Mouse (Mus musculus): ENCODE data around the gene Tcstv3. TPM values are rescaled to one million over a fixed set of nuclear protein-coding genes. Genes with fewer than 3 reads are reported as not detected.
A peak's percentile ranks its signal among the peaks of the same experiment; 100 is the strongest.
"Not testable (repeated sequence)": the region's sequence is repeated elsewhere in the genome, so short reads cannot be mapped to it uniquely, and the experiment has no call there.

Gene Tcstv3
- polyA plus RNA-seq (2012; rRNA removed) = not detected in 2 replicates

GRCm38 (mm10) chr13:120316578-120316977 is at the start of gene Tcstv3:
Gene Tcstv3, plus strand, starts transcription at chr13:120316878.
- not testable (repeated sequence) for H3K4me1 ChIP-seq (ENCODE audit: control insufficient read depth, insufficient read depth, insufficient read length, low read length); H3K27ac ChIP-seq (ENCODE audit: insufficient read depth, low read depth, low read length); H3K4me3 ChIP-seq (ENCODE audit: low read depth, low read length); H3K27me3 ChIP-seq (ENCODE audit: control insufficient read depth, insufficient read depth, low read length); H3K36me3 ChIP-seq (ENCODE audit: control insufficient read depth, insufficient read depth, low read length)
- 50% methylated on average over 3 of the region's 3 CpGs for WGBS

GRCm38 (mm10) chr13:120277837-120278236 is 38.8 kb upstream of the Tcstv3 start:
- not testable (repeated sequence) for H3K27me3 ChIP-seq (ENCODE audit: control insufficient read depth, insufficient read depth, low read length); H3K4me3 ChIP-seq (ENCODE audit: low read depth, low read length); H3K36me3 ChIP-seq (ENCODE audit: control insufficient read depth, insufficient read depth, low read length); H3K4me1 ChIP-seq (ENCODE audit: control insufficient read depth, insufficient read depth, insufficient read length, low read length); H3K27ac ChIP-seq (ENCODE audit: insufficient read depth, low read depth, low read length)
- WGBS = 20% methylated on average over 2 of the region's 2 CpGs

- Histone ChIP-seq H3K27me3 (ENCODE audit: control insufficient read depth, insufficient read depth, low read length) (no peaks in the 10 kb centered on the region), H3K27ac (ENCODE audit: insufficient read depth, low read depth, low read length) (no peak overlapping the region), H3K36me3 (ENCODE audit: control insufficient read depth, insufficient read depth, low read length) (no peaks in the 10 kb centered on the region), H3K4me1 (ENCODE audit: control insufficient read depth, insufficient read depth, insufficient read length, low read length) (no peaks in the 10 kb centered on the region), H3K4me3 (ENCODE audit: low read depth, low read length) (no peak overlapping the region)
- TF ChIP-seq POLR2A (IDR thresholded peaks at IDR 0.05; ENCODE audit: low read depth, low read length) (no peak), CTCF (IDR thresholded peaks at IDR 0.05; ENCODE audit: extremely low read depth, insufficient read length, insufficient replicate concordance, low read depth, low read length) (no peak)
- 84% methylated on average over 9 of the region's 9 CpGs for WGBS
Observed at GRCm38 (mm10) chr13:120278784-120279183, 37.9 kb upstream of the Tcstv3 start.

- WGBS = 35% methylated on average over 1 of the region's 1 CpGs
- no peaks in the 10 kb centered on the region for H3K36me3 ChIP-seq (ENCODE audit: control insufficient read depth, insufficient read depth, low read length)
- H3K27me3 ChIP-seq (ENCODE audit: control insufficient read depth, insufficient read depth, low read length) = no peaks in the 10 kb centered on the region
- no peak overlapping the region for H3K4me3 ChIP-seq (ENCODE audit: low read depth, low read length)
- no peaks in the 10 kb centered on the region for H3K4me1 ChIP-seq (ENCODE audit: control insufficient read depth, insufficient read depth, insufficient read length, low read length)
- TF ChIP-seq CTCF (IDR thresholded peaks at IDR 0.05; ENCODE audit: extremely low read depth, insufficient read length, insufficient replicate concordance, low read depth, low read length) = no peak
- no peak for TF ChIP-seq POLR2A (IDR thresholded peaks at IDR 0.05; ENCODE audit: low read depth, low read length)
- peak overlapping the region; percentile 59 for H3K27ac ChIP-seq (ENCODE audit: insufficient read depth, low read depth, low read length)
Observed at GRCm38 (mm10) chr13:120299324-120299894, 17.3 kb upstream of the Tcstv3 start.

GRCm38 (mm10) chr13:120299991-120300442 is 16.7 kb upstream of the Tcstv3 start, which contains the start of gene BC147527:
Gene BC147527, plus strand, starts transcription at chr13:120300392.
- H3K36me3 ChIP-seq (ENCODE audit: control insufficient read depth, insufficient read depth, low read length) = no peaks in the 10 kb centered on the region
- WGBS = 28% methylated on average over 2 of the region's 2 CpGs
- peak within 1 kb of the TSS; percentile 24 for H3K4me3 ChIP-seq (ENCODE audit: low read depth, low read length)
- no peaks in the 10 kb centered on the region for H3K4me1 ChIP-seq (ENCODE audit: control insufficient read depth, insufficient read depth, insufficient read length, low read length)
- TF ChIP-seq CTCF (IDR thresholded peaks at IDR 0.05; ENCODE audit: extremely low read depth, insufficient read length, insufficient replicate concordance, low read depth, low read length) = no peak
- TF ChIP-seq POLR2A (IDR thresholded peaks at IDR 0.05; ENCODE audit: low read depth, low read length) = no peak
- H3K27ac ChIP-seq (ENCODE audit: insufficient read depth, low read depth, low read length) = peak within 1 kb of the TSS; percentile 85
- no peaks in the 10 kb centered on the region for H3K27me3 ChIP-seq (ENCODE audit: control insufficient read depth, insufficient read depth, low read length)

- H3K27me3 ChIP-seq (ENCODE audit: control insufficient read depth, insufficient read depth, low read length) = no peaks in the 10 kb centered on the region
- H3K36me3 ChIP-seq (ENCODE audit: control insufficient read depth, insufficient read depth, low read length) = no peaks in the 10 kb centered on the region
- no peaks in the 10 kb centered on the region for H3K4me1 ChIP-seq (ENCODE audit: control insufficient read depth, insufficient read depth, insufficient read length, low read length)
- no peak overlapping the region; the same call in 1 of the 2 replicates for H3K27ac ChIP-seq (ENCODE audit: insufficient read depth, low read depth, low read length)
- TF ChIP-seq CTCF (IDR thresholded peaks at IDR 0.05; ENCODE audit: extremely low read depth, insufficient read length, insufficient replicate concordance, low read depth, low read length) (no peak), POLR2A (IDR thresholded peaks at IDR 0.05; ENCODE audit: low read depth, low read length) (no peak)
- 68% methylated on average over 4 of the region's 4 CpGs for WGBS
- no peak overlapping the region for H3K4me3 ChIP-seq (ENCODE audit: low read depth, low read length)
Observed at GRCm38 (mm10) chr13:120300853-120301252, 15.8 kb upstream of the Tcstv3 start.

- WGBS = 64% methylated on average over 4 of the region's 4 CpGs
- H3K4me3 ChIP-seq (ENCODE audit: low read depth, low read length) = no peak overlapping the region
- H3K27ac ChIP-seq (ENCODE audit: insufficient read depth, low read depth, low read length) = no peak overlapping the region
- H3K4me1 ChIP-seq (ENCODE audit: control insufficient read depth, insufficient read depth, insufficient read length, low read length) = no peaks in the 10 kb centered on the region
- no peaks in the 10 kb centered on the region for H3K27me3 ChIP-seq (ENCODE audit: control insufficient read depth, insufficient read depth, low read length)
- H3K36me3 ChIP-seq (ENCODE audit: control insufficient read depth, insufficient read depth, low read length) = no peaks in the 10 kb centered on the region
- TF ChIP-seq CTCF (IDR thresholded peaks at IDR 0.05; ENCODE audit: extremely low read depth, insufficient read length, insufficient replicate concordance, low read depth, low read length) = no peak
- TF ChIP-seq POLR2A (IDR thresholded peaks at IDR 0.05; ENCODE audit: low read depth, low read length) = no peak
Observed at GRCm38 (mm10) chr13:120310749-120311148, 5.9 kb upstream of the Tcstv3 start.

- Histone ChIP-seq H3K4me3 (ENCODE audit: low read depth, low read length) (no peak overlapping the region), H3K27me3 (ENCODE audit: control insufficient read depth, insufficient read depth, low read length) (no peaks in the 10 kb centered on the region), H3K4me1 (ENCODE audit: control insufficient read depth, insufficient read depth, insufficient read length, low read length) (no peaks in the 10 kb centered on the region), H3K36me3 (ENCODE audit: control insufficient read depth, insufficient read depth, low read length) (no peaks in the 10 kb centered on the region), H3K27ac (ENCODE audit: insufficient read depth, low read depth, low read length) (no peak overlapping the region)
- 35% methylated on average over 14 of the region's 14 CpGs for WGBS
- TF ChIP-seq CTCF (IDR thresholded peaks at IDR 0.05; ENCODE audit: extremely low read depth, insufficient read length, insufficient replicate concordance, low read depth, low read length) (peak; percentile 58; the same call in 1 of the 2 replicates), POLR2A (IDR thresholded peaks at IDR 0.05; ENCODE audit: low read depth, low read length) (no peak)
Observed at GRCm38 (mm10) chr13:120313584-120313983, 3.1 kb upstream of the Tcstv3 start.

Measured in small intestine, adult 2 months (tissue).